Mouse (Mus musculus): ENCODE results near the gene Ddi2.

DNA sequence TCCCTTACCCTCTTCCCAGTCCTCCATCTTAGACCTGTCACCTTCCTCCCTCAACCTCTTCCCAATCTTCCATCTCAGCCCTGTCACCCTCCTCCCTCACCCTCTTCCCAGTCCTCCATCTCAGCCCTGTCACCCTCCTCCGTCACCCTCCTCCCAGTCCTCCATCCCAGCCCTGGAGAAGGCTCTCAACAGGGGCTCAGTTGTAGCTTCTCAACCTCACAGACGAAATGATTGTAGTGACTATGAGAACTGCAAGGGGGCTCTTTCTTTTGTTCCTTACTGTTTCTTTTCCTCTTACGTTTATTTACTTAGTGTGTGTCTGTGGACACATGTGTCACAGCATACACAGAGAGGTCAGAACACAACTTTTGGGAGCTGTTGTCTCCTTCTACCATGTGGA is 27.6 kb upstream of the Ddi2 start:
- TF ChIP-seq CTCF (conservative IDR thresholded peaks at IDR 0.05; ENCODE audit: low read length), result no peak
- TF ChIP-seq NANOG (IDR thresholded peaks at IDR 0.05; ENCODE audit: borderline replicate concordance, low read length), result no peak
- TF ChIP-seq POU5F1 (IDR thresholded peaks at IDR 0.05; ENCODE audit: borderline replicate concordance, low read length), result no peak

All from E14TG2a.4 (cell line).